Mouse (Mus musculus) R1 (cell line): ENCODE data around the gene Vps35l.

Experiments
- DNase-seq: peaks from one replicate; pipeline ENCODE4 v3.0.0-alpha.2; 2018; ENCODE audit warnings: low read depth, low spot score

Gene Vps35l

GRCm38 (mm10) chr7:118865362-118865761 lies 125.3 kb downstream of the Vps35l start:
- DNase-seq, result no peak

- peak; percentile 21 for DNase-seq
These were observed 139.5 kb downstream of the Vps35l start for GRCm38 (mm10) chr7:118879466-118880029.

GRCm38 (mm10) chr7:118883957-118884356 lies 143.9 kb downstream of the Vps35l start:
- no peak for DNase-seq

GRCm38 (mm10) chr7:118884969-118885368 lies 144.9 kb downstream of the Vps35l start:
- DNase-seq, result no peak

GRCm38 (mm10) chr7:118887303-118888055 lies 147.5 kb downstream of the Vps35l start:
- DNase-seq, result peak; percentile 44

- DNase-seq, result no peak
These were observed 149.1 kb downstream of the Vps35l start for GRCm38 (mm10) chr7:118889046-118889680.
